In the genomic region with DNA sequence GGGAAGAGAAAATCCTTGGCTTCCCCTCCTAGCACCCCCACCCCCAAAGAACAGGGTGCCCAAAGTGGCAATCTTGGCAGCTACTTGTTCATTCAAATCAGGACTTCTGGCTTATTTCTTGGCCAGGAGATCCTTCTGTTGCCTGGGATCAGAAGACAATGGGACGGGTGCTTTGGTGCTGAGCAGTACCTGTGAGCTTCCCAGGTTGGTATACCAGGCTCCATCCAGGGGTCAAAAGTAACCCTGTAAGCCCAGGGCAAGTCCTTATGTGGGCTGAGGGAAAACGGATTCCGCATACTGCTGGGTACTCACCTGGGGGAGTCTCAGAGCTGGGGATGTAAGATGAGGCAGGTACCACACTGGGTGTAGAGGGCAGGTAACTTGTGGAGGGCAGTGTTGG, we compare ENCODE assay signal across 26 mouse cellular contexts. TPM values are rescaled to one million over a fixed set of nuclear protein-coding genes. Genes with fewer than 3 reads are reported as not detected.
DNase-seq lines count a peak whose midpoint lies in the region; ATAC-seq and TF ChIP-seq lines count a peak whose summit lies in the region.
"Had no signal": no experiment of that assay in that cellular context is flagged by ENCODE, and none has a peak within 500 bp of the region (broad histone marks: within the 10 kb centered on the region; RNA-seq: fewer than 3 reads in every experiment).

No protein-coding gene starts in this region.

- no peak for ATAC-seq in forebrain, embryonic 11.5 days (replicated peaks; ENCODE audit: low FRiP score)
- no peak for ATAC-seq in forebrain, embryonic 14.5 days
- no peak for ATAC-seq in hindbrain, embryonic 11.5 days (ENCODE audit: low FRiP score)
- no peak for ATAC-seq in hindbrain, embryonic 14.5 days (ENCODE audit: low FRiP score)
- ATAC-seq: forebrain, embryonic 16.5 days; hindbrain, embryonic 16.5 days; intestine, embryonic 15.5 days; Patski had no signal

- TF ChIP-seq EP300 in MEL (IDR thresholded peaks at IDR 0.05; ENCODE audit: low read depth in 1 of 2, low read length in 2 of 2), result no peak

- H3K9me3 ChIP-seq in forebrain, embryonic 11.5 days (ENCODE audit: control insufficient read depth, low read length), result no peaks in the 10 kb centered on the region
- H3K9me3 ChIP-seq in forebrain, embryonic 14.5 days (replicated peaks; ENCODE audit: control insufficient read depth, low read length), result no peaks in the 10 kb centered on the region
- H3K9me3 ChIP-seq in hindbrain, embryonic 11.5 days (ENCODE audit: control insufficient read depth, low read length), result no peaks in the 10 kb centered on the region
- no peaks in the 10 kb centered on the region for H3K9me3 ChIP-seq in hindbrain, embryonic 14.5 days (ENCODE audit: control insufficient read depth, low read length)
- H3K9me3 ChIP-seq in MEL (replicated peaks; ENCODE audit: insufficient read depth, low read length), result no peaks in the 10 kb centered on the region
- H3K9me3 ChIP-seq: embryonic facial prominence, embryonic 12.5 days; embryonic facial prominence, embryonic 15.5 days; forebrain, embryonic 12.5 days; heart, embryonic 13.5 days; hindbrain, embryonic 12.5 days; intestine, embryonic 15.5 days had no signal

- H3K4me3 ChIP-seq in forebrain, embryonic 11.5 days (ENCODE audit: low read depth, low read length), result no peak overlapping the region
- no peak overlapping the region for H3K4me3 ChIP-seq in forebrain, embryonic 14.5 days (ENCODE audit: low read depth, low read length)
- no peak overlapping the region for H3K4me3 ChIP-seq in hindbrain, embryonic 11.5 days (ENCODE audit: low read depth, low read length)
- no peak overlapping the region for H3K4me3 ChIP-seq in hindbrain, embryonic 14.5 days (replicated peaks; ENCODE audit: low read length)
- no peak overlapping the region for H3K4me3 ChIP-seq in MEL (ENCODE audit: control insufficient read depth in 1 of 2, insufficient read depth in 1 of 2, low read depth in 2 of 2, low read length in 2 of 2)
- H3K4me3 ChIP-seq: embryonic facial prominence, embryonic 12.5 days; embryonic facial prominence, embryonic 15.5 days; forebrain, embryonic 12.5 days; heart, adult 2 months; heart, embryonic 13.5 days; hindbrain, embryonic 12.5 days; intestine, embryonic 15.5 days had no signal

- 95% methylated on average over 3 of the region's 3 CpGs for whole genome bisulfite sequencing in forebrain, embryonic 11.5 days
- WGBS in forebrain, embryonic 14.5 days, result 93% methylated on average over 3 of the region's 3 CpGs
- WGBS in hindbrain, embryonic 11.5 days, result 91% methylated on average over 3 of the region's 3 CpGs
- 89% methylated on average over 3 of the region's 3 CpGs for WGBS in hindbrain, embryonic 14.5 days

- no peak for TF ChIP-seq RAD21 in MEL (IDR thresholded peaks at IDR 0.05; ENCODE audit: low read depth, low read length)

- no peak overlapping the region for H3K27ac ChIP-seq in forebrain, embryonic 11.5 days (ENCODE audit: low read depth, low read length)
- no peak overlapping the region for H3K27ac ChIP-seq in forebrain, embryonic 14.5 days (ENCODE audit: low read depth, low read length)
- H3K27ac ChIP-seq in hindbrain, embryonic 11.5 days (ENCODE audit: low read depth, low read length), result no peak overlapping the region
- H3K27ac ChIP-seq in hindbrain, embryonic 14.5 days, result no peak overlapping the region
- H3K27ac ChIP-seq in MEL (ENCODE audit: control insufficient read depth, low read depth, low read length), result no peak overlapping the region
- H3K27ac ChIP-seq: embryonic facial prominence, embryonic 12.5 days; embryonic facial prominence, embryonic 15.5 days; forebrain, embryonic 12.5 days; heart, adult 2 months; heart, embryonic 13.5 days; hindbrain, embryonic 12.5 days; intestine, embryonic 15.5 days had no signal

- DNase-seq in forebrain, embryonic 11.5 days (ENCODE audit: low spot score), result peak; percentile 35
- DNase-seq in forebrain, embryonic 14.5 days (ENCODE audit: low spot score), result no peak
- peak; percentile 10 for DNase-seq in hindbrain, embryonic 11.5 days (ENCODE audit: low spot score)
- DNase-seq in hindbrain, embryonic 14.5 days (ENCODE audit: low spot score), result no peak
- DNase-seq in MEL (ENCODE audit: low read depth, low spot score), result no peak
- DNase-seq in gastrocnemius, postnatal 4 days (ENCODE audit: low spot score in 2 of 2), result no peak
- DNase-seq: adrenal gland, adult 2 months; adrenal gland, postnatal 14 days; cerebellum, adult 11 months; cerebellum, adult 2 months; cerebellum, adult 9-11 months; cerebellum, postnatal 25 days; gastrocnemius, postnatal 14 days; heart, adult 2 months; heart, postnatal 14 days; heart, postnatal 4 days; kidney, adult 11 months had no signal

- no peaks in the 10 kb centered on the region for H3K79me2 ChIP-seq in MEL (ENCODE audit: control insufficient read depth, insufficient read depth, low read length, poor library complexity)

- H3K27me3 ChIP-seq in forebrain, embryonic 11.5 days (ENCODE audit: control insufficient read depth, insufficient read depth, low read length), result no peaks in the 10 kb centered on the region
- no peaks in the 10 kb centered on the region for H3K27me3 ChIP-seq in forebrain, embryonic 14.5 days (replicated peaks; ENCODE audit: control insufficient read depth, insufficient read depth, low read length)
- no peaks in the 10 kb centered on the region for H3K27me3 ChIP-seq in hindbrain, embryonic 11.5 days (ENCODE audit: control insufficient read depth, insufficient read depth, low read length)
- H3K27me3 ChIP-seq in hindbrain, embryonic 14.5 days (ENCODE audit: control insufficient read depth, insufficient read depth, low read length), result no peaks in the 10 kb centered on the region
- H3K27me3 ChIP-seq in MEL (ENCODE audit: control insufficient read depth in 1 of 2, insufficient read depth in 2 of 2, low read length in 2 of 2), result no peaks in the 10 kb centered on the region
- H3K27me3 ChIP-seq: embryonic facial prominence, embryonic 12.5 days; embryonic facial prominence, embryonic 15.5 days; forebrain, embryonic 12.5 days; heart, embryonic 13.5 days; hindbrain, embryonic 12.5 days; intestine, embryonic 15.5 days; Patski had no signal

- TF ChIP-seq POLR2A in MEL (IDR thresholded peaks at IDR 0.05; ENCODE audit: control insufficient read depth in 1 of 2, insufficient read depth in 1 of 2, low read depth in 1 of 2, low read length in 2 of 2, poor library complexity in 1 of 2), result no peak

- no peak for TF ChIP-seq CTCF in MEL (IDR thresholded peaks at IDR 0.05 in 2 of 3, conservative IDR thresholded peaks at IDR 0.05 in 1 of 3; ENCODE audit: control insufficient read depth in 1 of 3, insufficient read depth in 1 of 3, low read depth in 2 of 3, low read length in 3 of 3, poor library complexity in 1 of 3, severe bottlenecking in 1 of 3)

- peaks cover 23% of the 10 kb centered on the region for H3K36me3 ChIP-seq in forebrain, embryonic 11.5 days (ENCODE audit: control insufficient read depth, insufficient read depth, low read length)
- H3K36me3 ChIP-seq in forebrain, embryonic 14.5 days (ENCODE audit: control insufficient read depth, insufficient read depth, low read length), result peaks cover 85% of the 10 kb centered on the region
- peaks cover 17% of the 10 kb centered on the region for H3K36me3 ChIP-seq in hindbrain, embryonic 11.5 days (ENCODE audit: control insufficient read depth, insufficient read depth, low read length)
- H3K36me3 ChIP-seq in hindbrain, embryonic 14.5 days (replicated peaks; ENCODE audit: control insufficient read depth, insufficient read depth), result peaks cover 86% of the 10 kb centered on the region
- H3K36me3 ChIP-seq in MEL (ENCODE audit: control insufficient read depth in 1 of 2, insufficient read depth in 2 of 2, low read length in 2 of 2), result peaks cover 0 to 43% of the 10 kb centered on the region in 2 experiments; a peak in 2 of 4 replicates

- H3K4me2 ChIP-seq in forebrain, embryonic 11.5 days (ENCODE audit: low read depth, low read length, severe bottlenecking), result no peak overlapping the region
- no peak overlapping the region for H3K4me2 ChIP-seq in forebrain, embryonic 14.5 days (ENCODE audit: low read length)
- H3K4me2 ChIP-seq in hindbrain, embryonic 11.5 days (replicated peaks; ENCODE audit: low read depth, low read length), result no peak overlapping the region
- H3K4me2 ChIP-seq in hindbrain, embryonic 14.5 days (replicated peaks), result no peak overlapping the region
- H3K4me2 ChIP-seq: embryonic facial prominence, embryonic 12.5 days; embryonic facial prominence, embryonic 15.5 days; forebrain, embryonic 12.5 days; heart, embryonic 13.5 days; hindbrain, embryonic 12.5 days; intestine, embryonic 15.5 days had no signal

- H3K9ac ChIP-seq in forebrain, embryonic 11.5 days (ENCODE audit: low read length), result no peak overlapping the region
- no peak overlapping the region for H3K9ac ChIP-seq in forebrain, embryonic 14.5 days (ENCODE audit: low read length)
- no peak overlapping the region for H3K9ac ChIP-seq in hindbrain, embryonic 11.5 days (ENCODE audit: low read depth, low read length)
- H3K9ac ChIP-seq in hindbrain, embryonic 14.5 days, result no peak overlapping the region
- H3K9ac ChIP-seq in MEL (ENCODE audit: control insufficient read depth, low read depth, low read length, poor library complexity, severe bottlenecking), result no peak overlapping the region
- H3K9ac ChIP-seq: embryonic facial prominence, embryonic 12.5 days; embryonic facial prominence, embryonic 15.5 days; forebrain, embryonic 12.5 days; heart, embryonic 13.5 days; hindbrain, embryonic 12.5 days; intestine, embryonic 15.5 days had no signal

- H3K4me1 ChIP-seq in forebrain, embryonic 11.5 days (replicated peaks; ENCODE audit: control insufficient read depth, insufficient read depth, low read length), result no peaks in the 10 kb centered on the region
- H3K4me1 ChIP-seq in forebrain, embryonic 14.5 days (ENCODE audit: control insufficient read depth, insufficient read depth, low read length), result no peaks in the 10 kb centered on the region
- H3K4me1 ChIP-seq in hindbrain, embryonic 11.5 days (replicated peaks; ENCODE audit: control insufficient read depth, insufficient read depth, low read length), result no peaks in the 10 kb centered on the region
- no peaks in the 10 kb centered on the region for H3K4me1 ChIP-seq in hindbrain, embryonic 14.5 days (replicated peaks; ENCODE audit: control insufficient read depth, insufficient read depth, low read length)
- no peaks in the 10 kb centered on the region for H3K4me1 ChIP-seq in MEL (ENCODE audit: control insufficient read depth in 1 of 2, insufficient read depth in 2 of 2, low read length in 2 of 2)
- H3K4me1 ChIP-seq: embryonic facial prominence, embryonic 12.5 days; embryonic facial prominence, embryonic 15.5 days; forebrain, embryonic 12.5 days; heart, embryonic 13.5 days; hindbrain, embryonic 12.5 days; intestine, embryonic 15.5 days had no signal

RNA-seq across cellular contexts. Expression of a gene that starts 36.1 kb away (rescaled TPM):
- polyA plus RNA-seq in forebrain, embryonic 11.5 days (2014; fragmentation: Nextera tagmentation; extraction: Ambion mirVana), result 86.3 and 88.3 TPM in 2 replicates
- 38.0 and 45.5 TPM in 2 replicates for polyA plus RNA-seq in forebrain, embryonic 14.5 days (2014; fragmentation: Nextera tagmentation; extraction: Ambion mirVana)
- polyA plus RNA-seq in hindbrain, embryonic 11.5 days (2014; fragmentation: Nextera tagmentation; extraction: Ambion mirVana), result 45.9 and 50.8 TPM in 2 replicates
- 35.1 and 35.5 TPM in 2 replicates for polyA plus RNA-seq in hindbrain, embryonic 14.5 days (2014; fragmentation: Nextera tagmentation; extraction: Ambion mirVana)
- 58.7 and 60.5 TPM in 2 replicates for total RNA-seq in MEL (2012; rRNA removed)
- 100 to 1,000 TPM; 117 to 207 TPM for polyA plus RNA-seq in MEL (2012; ENCODE audit: insufficient read depth in 1 of 2, insufficient read length in 2 of 2, low read depth in 1 of 2, low replicate concordance in 2 of 2, missing spikeins in 1 of 2)
- 10 to 100 TPM; 18.6 to 22.0 TPM for total RNA-seq in gastrocnemius, postnatal 4 days (2021)

Comparison
In these comparisons a context has a peak if more than half of its experiments do, and no peak if none do; other contexts are left out.
1. DNase-seq: peak in forebrain, embryonic 11.5 days (single experiment) and hindbrain, embryonic 11.5 days (single experiment); none in forebrain, embryonic 14.5 days (single experiment), hindbrain, embryonic 14.5 days (single experiment), MEL (single experiment) and gastrocnemius, postnatal 4 days (0 of 2).